In genomic region chr17:47767456-47768141, GRCm38 (mm10) we compare ENCODE assay signal across 20 mouse cellular contexts. TPM values are rescaled to one million over a fixed set of nuclear protein-coding genes. Genes with fewer than 3 reads are reported as not detected.
DNase-seq lines count a peak whose midpoint lies in the region; ATAC-seq and TF ChIP-seq lines count a peak whose summit lies in the region.
"Had no signal": no experiment of that assay in that cellular context is flagged by ENCODE, and none has a peak within 500 bp of the region (broad histone marks: within the 10 kb centered on the region; RNA-seq: fewer than 3 reads in every experiment).

No protein-coding gene starts in this region.

- H3K9ac ChIP-seq in lung, embryonic 16.5 days (ENCODE audit: low read length), result no peak overlapping the region
- no peak overlapping the region for H3K9ac ChIP-seq in liver, embryonic 11.5 days (ENCODE audit: low read depth, low read length)
- H3K9ac ChIP-seq in forebrain, embryonic 12.5 days, result no peak overlapping the region
- H3K9ac ChIP-seq: hindbrain, embryonic 14.5 days; lung, embryonic 15.5 days; midbrain, embryonic 12.5 days; neural tube, embryonic 13.5 days had no signal

- H3K27ac ChIP-seq in lung, embryonic 16.5 days (ENCODE audit: low read length), result 0 out of 2 replicates have a peak overlapping the region, but pooled peaks have one; percentile 1
- H3K27ac ChIP-seq in bone marrow, adult 2 months (ENCODE audit: control insufficient read depth, insufficient read depth, low read depth, low read length, poor library complexity), result peak overlapping the region; percentile 94
- H3K27ac ChIP-seq in liver, embryonic 11.5 days (ENCODE audit: low read depth, low read length), result no peak overlapping the region
- no peak overlapping the region for H3K27ac ChIP-seq in forebrain, embryonic 12.5 days
- H3K27ac ChIP-seq: hindbrain, embryonic 14.5 days; lung, embryonic 15.5 days; midbrain, embryonic 12.5 days; neural tube, embryonic 13.5 days had no signal

- no peak overlapping the region for H3K4me3 ChIP-seq in lung, embryonic 16.5 days (ENCODE audit: low read length)
- no peak overlapping the region for H3K4me3 ChIP-seq in lung, adult 2 months (replicated peaks; ENCODE audit: extremely low read depth, low read depth, low read length)
- peak overlapping the region; percentile 12 for H3K4me3 ChIP-seq in bone marrow, adult 2 months (replicated peaks; ENCODE audit: control insufficient read depth, low read depth, low read length)
- no peak overlapping the region for H3K4me3 ChIP-seq in liver, embryonic 11.5 days (ENCODE audit: low read depth, low read length)
- no peak overlapping the region for H3K4me3 ChIP-seq in forebrain, embryonic 12.5 days (replicated peaks)
- H3K4me3 ChIP-seq: lung, embryonic 15.5 days; midbrain, embryonic 12.5 days; neural tube, embryonic 13.5 days had no signal

- H3K9me3 ChIP-seq in lung, embryonic 16.5 days (ENCODE audit: control insufficient read depth, low read length), result peaks cover 7% of the 10 kb centered on the region
- H3K9me3 ChIP-seq in liver, embryonic 11.5 days (ENCODE audit: control insufficient read depth, low read length), result no peaks in the 10 kb centered on the region
- no peaks in the 10 kb centered on the region for H3K9me3 ChIP-seq in forebrain, embryonic 12.5 days
- H3K9me3 ChIP-seq: lung, embryonic 15.5 days had no signal

- H3K36me3 ChIP-seq in lung, embryonic 16.5 days (ENCODE audit: control insufficient read depth, insufficient read depth, low read length), result no peaks in the 10 kb centered on the region
- no peaks in the 10 kb centered on the region for H3K36me3 ChIP-seq in liver, embryonic 11.5 days (ENCODE audit: control insufficient read depth, insufficient read depth, low read length)
- H3K36me3 ChIP-seq in splenic B cell, adult 2 months (ENCODE audit: control insufficient read depth, insufficient read depth, low read length, poor library complexity, severe bottlenecking), result no peaks in the 10 kb centered on the region; the same call in 1 of the 2 replicates
- H3K36me3 ChIP-seq in forebrain, embryonic 12.5 days (replicated peaks), result no peaks in the 10 kb centered on the region
- H3K36me3 ChIP-seq: lung, embryonic 15.5 days; midbrain, embryonic 12.5 days; neural tube, embryonic 13.5 days had no signal

- no peaks in the 10 kb centered on the region for H3K27me3 ChIP-seq in lung, embryonic 16.5 days (ENCODE audit: control insufficient read depth, insufficient read depth, low read depth, low read length)
- H3K27me3 ChIP-seq in liver, embryonic 11.5 days (replicated peaks; ENCODE audit: control insufficient read depth, insufficient read depth, low read length), result 0 out of 2 replicates have a peak, but pooled peaks cover 3% of the 10 kb centered on the region
- no peaks in the 10 kb centered on the region for H3K27me3 ChIP-seq in splenic B cell, adult 2 months (ENCODE audit: control insufficient read depth, insufficient read depth, low read length, poor library complexity, severe bottlenecking)
- H3K27me3 ChIP-seq in forebrain, embryonic 12.5 days, result peaks cover 3% of the 10 kb centered on the region; the same call in 1 of the 2 replicates
- H3K27me3 ChIP-seq: lung, embryonic 15.5 days; neural tube, embryonic 13.5 days; Patski had no signal

- no peak for TF ChIP-seq POLR2A in lung, adult 2 months (IDR thresholded peaks at IDR 0.05; ENCODE audit: borderline replicate concordance, extremely low read depth, low read depth, low read length)
- no peak for TF ChIP-seq POLR2A in bone marrow, adult 2 months (IDR thresholded peaks at IDR 0.05; ENCODE audit: borderline replicate concordance, control insufficient read depth, low read depth, low read length)

- ATAC-seq in lung, embryonic 16.5 days (ENCODE audit: low read depth), result no peak
- peak; percentile 30; the same call in 1 of the 2 replicates for ATAC-seq in liver, embryonic 11.5 days (replicated peaks; ENCODE audit: low FRiP score)
- ATAC-seq in forebrain, embryonic 12.5 days (ENCODE audit: low FRiP score), result no peak

- H3K4me2 ChIP-seq in lung, embryonic 16.5 days (ENCODE audit: low read depth, low read length), result no peak overlapping the region
- H3K4me2 ChIP-seq in liver, embryonic 11.5 days, result peak overlapping the region; percentile 50; the same call in 1 of the 2 replicates
- no peak overlapping the region for H3K4me2 ChIP-seq in forebrain, embryonic 12.5 days
- H3K4me2 ChIP-seq: hindbrain, embryonic 14.5 days; lung, embryonic 15.5 days; midbrain, embryonic 12.5 days; neural tube, embryonic 13.5 days had no signal

- TF ChIP-seq CTCF in lung, adult 2 months (IDR thresholded peaks at IDR 0.05; ENCODE audit: insufficient read depth, low read length), result no peak
- TF ChIP-seq CTCF in bone marrow, adult 2 months (IDR thresholded peaks at IDR 0.05; ENCODE audit: control insufficient read depth, insufficient read depth, low read length), result no peak

- WGBS in lung, embryonic 16.5 days, result 44% methylated on average over 12 of the region's 17 CpGs
- 49% methylated on average over 15 of the region's 17 CpGs for WGBS in lung, adult 2 months
- WGBS in bone marrow, adult 2 months, result 57% methylated on average over 17 of the region's 17 CpGs
- WGBS in liver, embryonic 11.5 days, result 31% methylated on average over 17 of the region's 17 CpGs
- 79% methylated on average over 8 of the region's 17 CpGs for WGBS in forebrain, embryonic 12.5 days

- DNase-seq in lung, adult 2 months, result no peak
- no peak for DNase-seq in liver, embryonic 11.5 days (ENCODE audit: low spot score)
- peak; percentile 58 for DNase-seq in splenic B cell, adult 2 months (ENCODE audit: low read depth, low spot score)
- no peak for DNase-seq in adipocyte (ENCODE audit: low spot score)
- no peak for DNase-seq in left cerebral cortex, adult 18-20 months (ENCODE audit: low spot score in 2 of 2)
- DNase-seq: adrenal gland, adult 2 months; cerebellum, adult 9-10 months; retina, postnatal 1 day; thymus, adult 2 months had no signal

- H3K4me1 ChIP-seq in lung, embryonic 16.5 days (replicated peaks; ENCODE audit: control insufficient read depth, insufficient read depth, low read length), result peaks cover 10% of the 10 kb centered on the region
- peaks cover 15% of the 10 kb centered on the region for H3K4me1 ChIP-seq in lung, adult 2 months (ENCODE audit: control insufficient read depth, insufficient read depth, low read length)
- peaks cover 18% of the 10 kb centered on the region for H3K4me1 ChIP-seq in bone marrow, adult 2 months (ENCODE audit: control insufficient read depth, insufficient read depth, low read length)
- peaks cover 27% of the 10 kb centered on the region for H3K4me1 ChIP-seq in liver, embryonic 11.5 days (replicated peaks; ENCODE audit: control insufficient read depth, insufficient read depth, low read length)
- H3K4me1 ChIP-seq in forebrain, embryonic 12.5 days, result peaks cover 10% of the 10 kb centered on the region

RNA-seq across cellular contexts. Expression of gene Tfeb, which starts 30.8 kb away (rescaled TPM):
- polyA plus RNA-seq in lung, embryonic 16.5 days (2015; fragmentation: Nextera tagmentation; extraction: Ambion mirVana), result 13.1 and 13.7 TPM in 2 replicates
- polyA plus RNA-seq in lung, adult 2 months (2012; rRNA removed), result 43.4 and 51.1 TPM in 2 replicates
- 22.6 and 43.7 TPM in 2 replicates for polyA plus RNA-seq in bone marrow, adult 2 months (2011; ENCODE audit: insufficient read depth, insufficient read length, low replicate concordance, missing spikeins)
- 9.6 and 9.8 TPM in 2 replicates for polyA plus RNA-seq in liver, embryonic 11.5 days (2014; fragmentation: Nextera tagmentation; extraction: Ambion mirVana)
- 10 to 100 TPM; 10.4 to 13.5 TPM for total RNA-seq in left cerebral cortex, adult 18-20 months (2021)
- polyA plus RNA-seq in forebrain, embryonic 12.5 days (2016; fragmentation: Nextera tagmentation; extraction: Ambion mirVana), result 1.7 and 2.4 TPM in 2 replicates

RNA-seq across cellular contexts. Expression of gene Pgc, which starts 41.0 kb away (rescaled TPM):
- polyA plus RNA-seq in lung, embryonic 16.5 days (2015; fragmentation: Nextera tagmentation; extraction: Ambion mirVana), result 22.5 and 26.8 TPM in 2 replicates
- 1.9 and 2.0 TPM in 2 replicates for polyA plus RNA-seq in lung, adult 2 months (2012; rRNA removed)
- 1.1 TPM in 1 of 2 replicates, not detected in the other for polyA plus RNA-seq in bone marrow, adult 2 months (2011; ENCODE audit: insufficient read depth, insufficient read length, low replicate concordance, missing spikeins)
- not detected in 2 replicates for polyA plus RNA-seq in liver, embryonic 11.5 days (2014; fragmentation: Nextera tagmentation; extraction: Ambion mirVana)
- not detected for total RNA-seq in left cerebral cortex, adult 18-20 months (2021)
- polyA plus RNA-seq in forebrain, embryonic 12.5 days (2016; fragmentation: Nextera tagmentation; extraction: Ambion mirVana), result not detected in 2 replicates
- total RNA-seq: adrenal gland, adult 2 months; layer of hippocampus, adult 8-10 months; left cerebral cortex, postnatal 25 days had no signal
- polyA plus RNA-seq: hindbrain, embryonic 14.5 days; kidney, embryonic 14.5 days; midbrain, embryonic 12.5 days; neural tube, embryonic 13.5 days; Patski had no signal

Comparison
In these comparisons a context has a peak if more than half of its experiments do, and no peak if none do; other contexts are left out.
1. H3K27ac ChIP-seq: peak in lung, embryonic 16.5 days (single experiment) and bone marrow, adult 2 months (single experiment); none in liver, embryonic 11.5 days (single experiment) and forebrain, embryonic 12.5 days (single experiment).